22 mouse cellular contexts compared by ENCODE assay signal in genomic region chr1:132216276-132216675, GRCm38 (mm10). TPM values are rescaled to one million over a fixed set of nuclear protein-coding genes. Genes with fewer than 3 reads are reported as not detected.
"Had no signal": no experiment of that assay in that cellular context is flagged by ENCODE, and none has a peak within 500 bp of the region (broad histone marks: within the 10 kb centered on the region; RNA-seq: fewer than 3 reads in every experiment).

No protein-coding gene starts in this region.

- H3K9ac ChIP-seq: neural tube, embryonic 13.5 days; neural tube, embryonic 15.5 days; stomach, embryonic 15.5 days had no signal

- H3K4me2 ChIP-seq: neural tube, embryonic 13.5 days; neural tube, embryonic 15.5 days; stomach, embryonic 15.5 days had no signal

- H3K9me3 ChIP-seq: neural tube, embryonic 13.5 days; neural tube, embryonic 15.5 days; stomach, embryonic 15.5 days had no signal

- H3K27me3 ChIP-seq: neural tube, embryonic 13.5 days had no signal

- H3K36me3 ChIP-seq: neural tube, embryonic 13.5 days; neural tube, embryonic 15.5 days; stomach, embryonic 15.5 days had no signal

- DNase-seq: retina, postnatal 1 day; right cerebral cortex, adult 18-20 months; right cerebral cortex, postnatal 14 days; right cerebral cortex, postnatal 25 days; right cerebral cortex, postnatal 4 days; spleen, adult 18-20 months; thymus, adult 18-20 months; thymus, adult 2 months; thymus, postnatal 14 days; thymus, postnatal 25 days; thymus, postnatal 36 days; thymus, postnatal 4 days had no signal

- H3K27ac ChIP-seq: neural tube, embryonic 13.5 days; neural tube, embryonic 15.5 days; stomach, embryonic 15.5 days; stomach, postnatal 0 days had no signal

- H3K4me3 ChIP-seq: neural tube, embryonic 13.5 days; neural tube, embryonic 15.5 days; stomach, embryonic 15.5 days had no signal

RNA-seq across cellular contexts. Expression of gene Gm10188, which starts 13.3 kb away (rescaled TPM):
- polyA plus RNA-seq: neural tube, embryonic 13.5 days; small intestine, adult 2 months; spleen, adult 2 months; stomach, embryonic 14.5 days; stomach, embryonic 15.5 days; stomach, embryonic 16.5 days; stomach, postnatal 0 days; thymus, adult 2 months; thymus, postnatal 0 days; urinary bladder, adult 2 months had no signal

RNA-seq across cellular contexts. Expression of gene AC124108.1, which starts 25.0 kb away (rescaled TPM):
- polyA plus RNA-seq: small intestine, adult 2 months; spleen, adult 2 months; thymus, adult 2 months; thymus, postnatal 0 days had no signal

RNA-seq across cellular contexts. Expression of gene Lemd1, which starts 25.0 kb away (rescaled TPM):
- polyA plus RNA-seq: spleen, adult 2 months; thymus, adult 2 months had no signal
